In genomic region chr2:167536320-167536945, GRCm38 (mm10) we compare ENCODE assay signal across 23 mouse cellular contexts. TPM values are rescaled to one million over a fixed set of nuclear protein-coding genes. Genes with fewer than 3 reads are reported as not detected.
DNase-seq lines count a peak whose midpoint lies in the region; ATAC-seq and TF ChIP-seq lines count a peak whose summit lies in the region.
"Had no signal": no experiment of that assay in that cellular context is flagged by ENCODE, and none has a peak within 500 bp of the region (broad histone marks: within the 10 kb centered on the region; RNA-seq: fewer than 3 reads in every experiment).

No protein-coding gene starts in this region.

- TF ChIP-seq RAD21 in CH12.LX (IDR thresholded peaks at IDR 0.05; ENCODE audit: low read depth, low read length) = no peak

- H3K36me3 ChIP-seq in hindbrain, embryonic 13.5 days = no peaks in the 10 kb centered on the region
- H3K36me3 ChIP-seq in hindbrain, embryonic 12.5 days = no peaks in the 10 kb centered on the region
- H3K36me3 ChIP-seq in CH12.LX (replicated peaks in 1 of 2; ENCODE audit: control insufficient read depth in 1 of 2, insufficient read depth in 1 of 2, low read length in 1 of 2) = peaks cover 7 to 27% of the 10 kb centered on the region in 2 experiments
- peaks cover 23% of the 10 kb centered on the region for H3K36me3 ChIP-seq in embryonic facial prominence, embryonic 14.5 days (ENCODE audit: control insufficient read depth, insufficient read depth, low read length)
- H3K36me3 ChIP-seq in splenic B cell, adult 2 months (ENCODE audit: control insufficient read depth, insufficient read depth, low read length, poor library complexity, severe bottlenecking) = no peaks in the 10 kb centered on the region
- H3K36me3 ChIP-seq: forebrain, embryonic 12.5 days; hindbrain, embryonic 15.5 days had no signal

- no peak overlapping the region for H3K4me3 ChIP-seq in hindbrain, embryonic 13.5 days
- H3K4me3 ChIP-seq in hindbrain, embryonic 12.5 days = no peak overlapping the region
- peak overlapping the region in 1 of 3 experiments; percentile 38 for H3K4me3 ChIP-seq in CH12.LX (replicated peaks in 1 of 3; ENCODE audit: low read depth in 2 of 3, low read length in 2 of 3, poor library complexity in 1 of 3)
- no peak overlapping the region for H3K4me3 ChIP-seq in embryonic facial prominence, embryonic 14.5 days (ENCODE audit: low read depth, low read length)
- H3K4me3 ChIP-seq: hindbrain, embryonic 15.5 days had no signal

- no peak for TF ChIP-seq EP300 in CH12.LX (IDR thresholded peaks at IDR 0.05; ENCODE audit: low read length)

- 46% methylated on average over 10 of the region's 10 CpGs for WGBS in hindbrain, embryonic 13.5 days
- 39% methylated on average over 10 of the region's 10 CpGs for WGBS in hindbrain, embryonic 12.5 days
- 46% methylated on average over 10 of the region's 10 CpGs for WGBS in embryonic facial prominence, embryonic 14.5 days

- no peak overlapping the region for H3K27ac ChIP-seq in hindbrain, embryonic 13.5 days
- no peak overlapping the region for H3K27ac ChIP-seq in hindbrain, embryonic 12.5 days
- no peak overlapping the region for H3K27ac ChIP-seq in CH12.LX (ENCODE audit: insufficient read depth, low read depth)
- H3K27ac ChIP-seq in embryonic facial prominence, embryonic 14.5 days (replicated peaks; ENCODE audit: low read depth, low read length) = no peak overlapping the region
- H3K27ac ChIP-seq: forebrain, embryonic 12.5 days; heart, embryonic 10.5 days; hindbrain, embryonic 15.5 days had no signal

- peaks cover 68% of the 10 kb centered on the region for H3K27me3 ChIP-seq in hindbrain, embryonic 13.5 days
- H3K27me3 ChIP-seq in hindbrain, embryonic 12.5 days = peaks cover 58% of the 10 kb centered on the region
- H3K27me3 ChIP-seq in CH12.LX (replicated peaks) = no peaks in the 10 kb centered on the region
- peaks cover 16% of the 10 kb centered on the region for H3K27me3 ChIP-seq in embryonic facial prominence, embryonic 14.5 days (replicated peaks; ENCODE audit: control insufficient read depth, insufficient read depth, low read length)
- H3K27me3 ChIP-seq in splenic B cell, adult 2 months (ENCODE audit: control insufficient read depth, insufficient read depth, low read length, poor library complexity, severe bottlenecking) = no peaks in the 10 kb centered on the region
- H3K27me3 ChIP-seq: Patski had no signal

- TF ChIP-seq CTCF in CH12.LX (conservative IDR thresholded peaks at IDR 0.05 in 1 of 2, IDR thresholded peaks at IDR 0.05 in 1 of 2; ENCODE audit: low read depth in 2 of 2, low read length in 2 of 2) = no peak

- no peak for DNase-seq in CH12.LX (ENCODE audit: extremely low read depth)
- no peak for DNase-seq in embryonic facial prominence, embryonic 14.5 days (ENCODE audit: low spot score)
- peak; percentile 15 for DNase-seq in splenic B cell, adult 2 months (ENCODE audit: low read depth, low spot score)
- no peak for DNase-seq in embryo, embryonic 11 days
- DNase-seq in spleen, postnatal 36 days (ENCODE audit: low spot score in 2 of 2) = no peak
- DNase-seq: adrenal gland, adult 2 months; adrenal gland, postnatal 25 days; B cell, adult 2 months; cerebellum, adult 18-20 months; cerebellum, adult 9-11 months; cerebellum, postnatal 36 days; forebrain, postnatal 0 days; gastrocnemius, postnatal 36 days; heart, adult 18-20 months; heart, postnatal 10 days had no signal

- peaks cover 7% of the 10 kb centered on the region for H3K79me2 ChIP-seq in CH12.LX (replicated peaks; ENCODE audit: control insufficient read depth, extremely low read depth, insufficient read depth, poor library complexity, severe bottlenecking)

- no peak for ATAC-seq in hindbrain, embryonic 13.5 days (ENCODE audit: low FRiP score)
- no peak for ATAC-seq in hindbrain, embryonic 12.5 days (ENCODE audit: low FRiP score)
- ATAC-seq in embryonic facial prominence, embryonic 14.5 days (ENCODE audit: low read depth) = no peak
- ATAC-seq: forebrain, postnatal 0 days; Patski had no signal

- dilution Hi-C loops in CH12.LX (cut with MboI; ENCODE audit: extremely low pct_ligation_motif_present, extremely low pct_unique_long_range_greater_than_20kb, low sequenced_read_pairs) = no loop called here

- H3K4me2 ChIP-seq in hindbrain, embryonic 13.5 days = no peak overlapping the region
- H3K4me2 ChIP-seq in hindbrain, embryonic 12.5 days (replicated peaks) = no peak overlapping the region
- peak overlapping the region; percentile 79 for H3K4me2 ChIP-seq in CH12.LX (ENCODE audit: insufficient read depth, low read depth, poor library complexity, severe bottlenecking)
- no peak overlapping the region for H3K4me2 ChIP-seq in embryonic facial prominence, embryonic 14.5 days (ENCODE audit: low read depth, low read length)

- H3K9ac ChIP-seq in hindbrain, embryonic 13.5 days = 0 out of 2 replicates have a peak overlapping the region, but pooled peaks have one; percentile 67
- H3K9ac ChIP-seq in hindbrain, embryonic 12.5 days = no peak overlapping the region
- H3K9ac ChIP-seq in CH12.LX (ENCODE audit: insufficient read depth, low read depth) = no peak overlapping the region; the same call in 1 of the 2 replicates
- H3K9ac ChIP-seq in embryonic facial prominence, embryonic 14.5 days (ENCODE audit: low read depth, low read length) = 0 out of 2 replicates have a peak overlapping the region, but pooled peaks have one; percentile 2
- H3K9ac ChIP-seq: forebrain, embryonic 12.5 days; forebrain, postnatal 0 days; hindbrain, embryonic 15.5 days had no signal

- TF ChIP-seq POLR2A in CH12.LX (IDR thresholded peaks at IDR 0.05; ENCODE audit: low read depth, low read length) = no peak

- in situ Hi-C loops in CH12.LX (cut with MboI; ENCODE audit: low pct_ligation_motif_present, low pct_unique_long_range_greater_than_20kb, low sequenced_read_pairs) = loop anchor here (10.0 kb wide), 1 partner anchor 368 kb away; no protein-coding TSS in a partner anchor

- no peaks in the 10 kb centered on the region for H3K9me3 ChIP-seq in hindbrain, embryonic 13.5 days
- H3K9me3 ChIP-seq in hindbrain, embryonic 12.5 days (replicated peaks) = no peaks in the 10 kb centered on the region
- H3K9me3 ChIP-seq in CH12.LX (replicated peaks; ENCODE audit: low read length) = no peaks in the 10 kb centered on the region
- H3K9me3 ChIP-seq in embryonic facial prominence, embryonic 14.5 days (ENCODE audit: control insufficient read depth, low read length) = no peaks in the 10 kb centered on the region
- H3K9me3 ChIP-seq: forebrain, embryonic 12.5 days; heart, embryonic 10.5 days; hindbrain, embryonic 15.5 days had no signal

- H3K4me1 ChIP-seq in hindbrain, embryonic 13.5 days (replicated peaks) = peaks cover 35% of the 10 kb centered on the region
- H3K4me1 ChIP-seq in hindbrain, embryonic 12.5 days = peaks cover 30% of the 10 kb centered on the region
- peaks cover 16 to 34% of the 10 kb centered on the region in 2 experiments for H3K4me1 ChIP-seq in CH12.LX (ENCODE audit: control insufficient read depth in 1 of 2, insufficient read depth in 2 of 2)
- H3K4me1 ChIP-seq in embryonic facial prominence, embryonic 14.5 days (ENCODE audit: control insufficient read depth, insufficient read depth, low read length) = peaks cover 8% of the 10 kb centered on the region

TF ChIP-seq in CH12.LX, 34 proteins besides CTCF, POLR2A, EP300 and RAD21:
- TF ChIP-seq BHLHE40 (IDR thresholded peaks at IDR 0.05; ENCODE audit: low read depth, low read length) = peak; percentile 80
- no peak for TF ChIP-seq MAX (IDR thresholded peaks at IDR 0.05; ENCODE audit: low read length)
- TF ChIP-seq MEF2A (IDR thresholded peaks at IDR 0.05; ENCODE audit: borderline replicate concordance, low read depth, low read length) = 0 out of 2 replicates have a peak, but pooled peaks have one; percentile 10
- no peak for TF ChIP-seq POLR2AphosphoS2 (IDR thresholded peaks at IDR 0.05; ENCODE audit: low read depth, low read length)
- TF ChIP-seq HCFC1 (IDR thresholded peaks at IDR 0.05; ENCODE audit: low read depth, low read length) = no peak
- 0 out of 2 replicates have a peak, but pooled peaks have one; percentile 10 for TF ChIP-seq ELF1 (IDR thresholded peaks at IDR 0.05; ENCODE audit: low read depth, low read length)
- 0 out of 2 replicates have a peak, but pooled peaks have one; percentile 57 for TF ChIP-seq MAZ (IDR thresholded peaks at IDR 0.05; ENCODE audit: low read depth, low read length)
- TF ChIP-seq IRF4 (IDR thresholded peaks at IDR 0.05; ENCODE audit: low read depth, low read length) = peak; percentile 85

RNA-seq across cellular contexts. Expression of gene Snai1, which starts 1.6 kb away (rescaled TPM):
- polyA plus RNA-seq in hindbrain, embryonic 13.5 days (2015; fragmentation: Nextera tagmentation; extraction: Ambion mirVana) = 7.5 and 7.9 TPM in 2 replicates
- 30.1 and 39.0 TPM in 2 replicates for polyA plus RNA-seq in hindbrain, embryonic 12.5 days (2016; fragmentation: Nextera tagmentation; extraction: Ambion mirVana)
- 2.9 and 3.1 TPM in 2 replicates for total RNA-seq in CH12.LX (2012; rRNA removed)
- 1.5 and 1.6 TPM in 2 replicates for total RNA-seq in CH12.LX (2014; rRNA removed)
- 9.0 and 12.6 TPM in 2 replicates for polyA plus RNA-seq in CH12.LX (2012; ENCODE audit: insufficient read length, low read depth)
- 64.1 and 69.7 TPM in 2 replicates for polyA plus RNA-seq in embryonic facial prominence, embryonic 14.5 days (2014; fragmentation: Nextera tagmentation; extraction: Ambion mirVana)
- total RNA-seq: hematopoietic stem cell, adult 5-6 weeks had no signal
- polyA plus RNA-seq: inflammation-experienced regulatory T-cells, adult 6 months had no signal

RNA-seq across cellular contexts. Expression of gene Spata2, which starts 43.7 kb away (rescaled TPM):
- 24.6 and 26.0 TPM in 2 replicates for polyA plus RNA-seq in hindbrain, embryonic 13.5 days (2015; fragmentation: Nextera tagmentation; extraction: Ambion mirVana)
- polyA plus RNA-seq in hindbrain, embryonic 12.5 days (2016; fragmentation: Nextera tagmentation; extraction: Ambion mirVana) = 20.8 and 25.3 TPM in 2 replicates
- 8.6 and 10.5 TPM in 2 replicates for total RNA-seq in CH12.LX (2012; rRNA removed)
- 7.2 and 9.1 TPM in 2 replicates for total RNA-seq in CH12.LX (2014; rRNA removed)
- polyA plus RNA-seq in CH12.LX (2012; ENCODE audit: insufficient read length, low read depth) = 22.8 and 23.0 TPM in 2 replicates
- polyA plus RNA-seq in embryonic facial prominence, embryonic 14.5 days (2014; fragmentation: Nextera tagmentation; extraction: Ambion mirVana) = 13.0 and 14.2 TPM in 2 replicates

RNA-seq across cellular contexts. Expression of gene Rnf114, which starts 44.0 kb away (rescaled TPM):
- 139 TPM in 2 replicates for polyA plus RNA-seq in hindbrain, embryonic 13.5 days (2015; fragmentation: Nextera tagmentation; extraction: Ambion mirVana)
- 120 TPM in 2 replicates for polyA plus RNA-seq in hindbrain, embryonic 12.5 days (2016; fragmentation: Nextera tagmentation; extraction: Ambion mirVana)
- total RNA-seq in CH12.LX (2012; rRNA removed) (39.2 and 50.4 TPM in 2 replicates), CH12.LX (2014; rRNA removed) (45.3 and 45.6 TPM in 2 replicates)
- polyA plus RNA-seq in CH12.LX (2012; ENCODE audit: insufficient read length, low read depth) = 37.6 and 40.8 TPM in 2 replicates
- 65.3 and 75.0 TPM in 2 replicates for polyA plus RNA-seq in embryonic facial prominence, embryonic 14.5 days (2014; fragmentation: Nextera tagmentation; extraction: Ambion mirVana)

Comparison
In these comparisons a context has a peak if more than half of its experiments do, and no peak if none do; other contexts are left out.
1. H3K9ac ChIP-seq: peak in hindbrain, embryonic 13.5 days (single experiment) and embryonic facial prominence, embryonic 14.5 days (single experiment); none in hindbrain, embryonic 12.5 days (single experiment) and CH12.LX (single experiment).